Mouse (Mus musculus) liver, embryonic 12.5 days (tissue): ENCODE data around the gene Slc43a2. TPM values are rescaled to one million over a fixed set of nuclear protein-coding genes. Genes with fewer than 3 reads are reported as not detected.

Source experiments
- ATAC-seq: fragments of 200-750 bp; cut with Nextera tagmentation; 2 replicates; pipeline ENCODE4 v1.8.0; 2017; ENCODE audit warnings: moderate number of reproducible peaks, mild to moderate bottlenecking, moderate library complexity
- H3K27ac ChIP-seq: fragments of 300-500 bp; sonication (generic); 2 replicates; pipeline ENCODE4 v1.5.1; 2016; ENCODE audit warnings: mild to moderate bottlenecking
- H3K27me3 ChIP-seq: fragments of 300-500 bp; sonication (generic); replicated peaks from 2 replicates; pipeline ENCODE4 v1.6.1; 2016; ENCODE audit warnings: mild to moderate bottlenecking, moderate library complexity
- H3K36me3 ChIP-seq: fragments of 300-500 bp; sonication (generic); 2 replicates; pipeline ENCODE4 v1.6.1; 2016; ENCODE audit warnings: mild to moderate bottlenecking, moderate library complexity
- H3K4me1 ChIP-seq: fragments of 300-500 bp; sonication (generic); 2 replicates; pipeline ENCODE4 v1.6.1; 2016
- H3K4me2 ChIP-seq: fragments of 300-500 bp; sonication (generic); 2 replicates; pipeline ENCODE4 v1.6.1; 2016; ENCODE audit warnings: mild to moderate bottlenecking, moderate library complexity
- H3K4me3 ChIP-seq: fragments of 300-500 bp; sonication (generic); 2 replicates; pipeline ENCODE4 v1.5.1; 2016; ENCODE audit warnings: mild to moderate bottlenecking, moderate library complexity
- H3K9ac ChIP-seq: fragments of 300-500 bp; sonication (generic); 2 replicates; pipeline ENCODE4 v1.6.1; 2016; ENCODE audit warnings: mild to moderate bottlenecking, moderate library complexity
- H3K9me3 ChIP-seq: fragments of 300-500 bp; sonication (generic); replicated peaks from 2 replicates; pipeline ENCODE4 v1.6.1; 2016; ENCODE audit warnings: mild to moderate bottlenecking, moderate library complexity
- WGBS: fragments of 180-500 bp; shearing (Covaris S2); methylation state at CpG from one replicate; pipeline ENCODE4 v1.1.7; 2016; ENCODE audit not compliant: insufficient replicate concordance; 5-methylcytosine and 5-hydroxymethylcytosine counted together
- polyA plus RNA-seq: library from polyadenylated mRNA; unstranded; fragments of >200 nt; fragmentation: Nextera tagmentation; extraction: Ambion mirVana; gene quantifications from 2 replicates; pipeline ENCODE4 v1.2.1, GENCODE M21; 2016

The Slc43a2 gene
- polyA plus RNA-seq, 1 experiment from 2014 or later, result 5.9 TPM

DNA sequence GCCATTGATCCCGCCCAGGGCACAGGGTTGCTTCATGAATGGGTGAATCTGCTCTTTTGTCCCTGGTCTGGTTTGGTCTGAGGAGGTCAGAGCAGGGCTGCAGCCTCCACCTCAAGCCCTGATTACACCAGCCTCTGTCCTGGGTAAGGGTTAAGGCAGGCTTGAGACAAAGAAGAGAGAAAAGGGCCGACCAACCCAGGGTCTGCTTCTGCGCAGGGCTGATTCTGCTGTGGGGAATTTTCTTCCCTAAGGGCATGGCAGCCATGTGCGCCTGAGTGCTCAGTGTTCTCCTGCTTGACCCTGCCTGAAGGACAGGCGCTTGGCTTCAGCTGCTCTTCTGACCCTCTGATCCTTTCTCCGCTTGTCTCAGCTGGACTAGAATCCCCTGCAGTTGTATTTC is 25.6 kb downstream of the Slc43a2 start:
- no peak overlapping the region for H3K9ac ChIP-seq
- H3K4me3 ChIP-seq, result no peak overlapping the region
- no peaks in the 10 kb centered on the region for H3K27me3 ChIP-seq
- H3K27ac ChIP-seq, result no peak overlapping the region
- H3K4me2 ChIP-seq, result no peak overlapping the region
- H3K36me3 ChIP-seq, result peaks cover 13% of the 10 kb centered on the region; the same call in 1 of the 2 replicates
- peaks cover 4% of the 10 kb centered on the region; the same call in 1 of the 2 replicates for H3K9me3 ChIP-seq
- 81% methylated on average over 6 of the region's 6 CpGs for WGBS
- H3K4me1 ChIP-seq, result peaks cover 12% of the 10 kb centered on the region
- no peak for ATAC-seq

DNA sequence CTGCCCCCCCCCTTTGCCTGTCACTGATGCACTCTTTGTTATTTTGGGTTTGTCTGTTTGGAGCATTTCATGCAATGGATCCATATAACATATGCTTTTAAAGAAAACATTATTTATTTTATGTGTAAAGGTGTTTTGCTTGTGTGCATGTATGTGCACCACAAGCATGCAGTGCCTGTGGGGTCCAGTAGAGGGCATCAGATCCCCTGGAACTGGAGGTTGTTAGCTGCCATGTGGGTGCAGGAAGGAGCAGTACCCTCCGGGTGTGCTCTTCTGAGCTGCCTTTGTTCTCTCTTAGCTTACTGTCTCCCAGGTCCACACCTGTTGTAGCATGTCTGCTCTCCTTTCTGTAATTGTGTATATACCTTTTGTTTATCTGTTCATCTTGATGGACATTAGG is 26.6 kb downstream of the Slc43a2 start:
- H3K27ac ChIP-seq, result no peak overlapping the region
- no peak for ATAC-seq
- 85% methylated on average over 1 of the region's 1 CpGs for WGBS
- H3K36me3 ChIP-seq, result peaks cover 13% of the 10 kb centered on the region; the same call in 1 of the 2 replicates
- H3K9me3 ChIP-seq, result peaks cover 4% of the 10 kb centered on the region; the same call in 1 of the 2 replicates
- H3K4me3 ChIP-seq, result no peak overlapping the region
- no peaks in the 10 kb centered on the region for H3K27me3 ChIP-seq
- H3K4me2 ChIP-seq, result no peak overlapping the region
- no peak overlapping the region for H3K9ac ChIP-seq
- H3K4me1 ChIP-seq, result peaks cover 9% of the 10 kb centered on the region; the same call in 1 of the 2 replicates

DNA sequence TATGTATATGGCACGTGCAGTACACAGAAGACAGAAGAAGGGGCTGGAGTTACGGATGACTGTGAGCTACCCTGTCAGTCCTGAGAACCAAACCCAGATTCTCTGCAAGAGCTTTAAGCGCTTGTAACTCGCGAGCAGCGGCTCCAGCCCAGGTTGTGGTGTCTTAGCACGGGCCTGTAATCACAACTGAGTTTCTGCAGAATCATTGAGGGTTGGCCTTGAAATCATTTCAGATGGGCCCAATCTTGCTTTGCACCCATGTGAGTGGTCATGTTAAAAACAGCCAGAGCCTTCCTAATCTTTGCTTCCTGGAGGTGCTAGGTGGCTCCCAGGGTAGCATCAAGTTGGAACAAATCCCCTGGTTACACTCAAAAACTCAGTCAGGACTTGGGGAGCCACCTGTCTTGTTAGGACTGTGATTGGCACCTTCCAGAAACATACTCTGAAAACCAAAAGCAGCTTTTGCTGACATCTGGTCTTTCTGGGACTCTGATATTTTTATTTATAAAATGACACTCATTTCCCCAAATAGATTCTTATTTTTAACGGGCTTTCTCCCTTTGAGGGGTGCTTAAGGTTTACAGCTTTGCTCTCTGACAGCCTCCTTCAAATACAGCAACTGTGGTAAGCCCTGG is 28.5 kb downstream of the Slc43a2 start:
- H3K9me3 ChIP-seq, result peaks cover 4% of the 10 kb centered on the region; the same call in 1 of the 2 replicates
- H3K27ac ChIP-seq, result no peak overlapping the region
- WGBS, result 69% methylated on average over 8 of the region's 8 CpGs
- no peak for ATAC-seq
- no peak overlapping the region for H3K9ac ChIP-seq
- H3K36me3 ChIP-seq, result peaks cover 13% of the 10 kb centered on the region; the same call in 1 of the 2 replicates
- H3K4me2 ChIP-seq, result no peak overlapping the region
- peaks cover 23% of the 10 kb centered on the region for H3K4me1 ChIP-seq
- H3K27me3 ChIP-seq, result no peaks in the 10 kb centered on the region
- H3K4me3 ChIP-seq, result no peak overlapping the region

DNA sequence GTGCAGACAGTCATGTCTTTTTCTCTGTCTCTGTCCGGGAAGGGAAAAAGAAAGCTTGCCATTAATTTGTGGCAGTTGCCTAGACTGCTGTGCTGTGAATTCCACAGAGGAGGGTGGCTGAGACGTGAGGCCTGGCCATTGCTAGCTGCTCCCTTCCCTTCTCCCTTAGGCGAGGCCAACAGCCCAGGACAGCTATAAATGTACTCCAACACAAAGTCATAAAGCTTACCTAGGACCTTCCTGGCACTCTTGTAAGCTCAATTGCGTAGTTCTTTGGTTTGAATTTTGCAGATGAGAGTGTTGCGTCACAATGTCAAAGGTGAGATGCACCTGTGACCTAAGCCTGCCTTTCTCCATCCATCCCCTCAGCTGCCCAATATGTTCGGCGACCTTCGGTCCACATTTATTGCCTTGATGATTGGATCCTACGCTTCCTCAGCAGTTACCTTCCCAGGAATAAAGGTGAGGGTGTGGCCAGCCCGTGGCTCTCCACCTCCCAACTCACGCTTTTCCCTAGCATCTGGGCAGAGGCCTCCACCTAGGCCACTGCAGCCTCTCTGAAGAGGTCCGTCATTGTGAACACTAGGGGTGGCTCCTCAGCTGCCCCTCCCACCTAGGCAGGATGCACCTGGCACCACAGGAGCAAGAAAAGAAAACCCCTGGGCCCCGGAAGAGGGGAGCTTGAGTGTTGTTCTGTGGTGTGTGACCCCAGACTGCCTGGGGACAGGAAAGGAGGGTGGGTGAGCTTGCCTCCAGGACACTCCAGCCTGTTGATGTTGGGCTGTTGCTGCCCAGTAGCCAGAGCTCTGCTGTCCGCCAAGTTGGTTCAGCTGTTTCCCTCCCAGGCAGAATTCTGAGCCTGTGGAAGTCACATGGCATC is 29.3 kb downstream of the Slc43a2 start:
- Histone ChIP-seq H3K4me3 (no peak overlapping the region), H3K9me3 (peaks cover 4% of the 10 kb centered on the region; the same call in 1 of the 2 replicates), H3K27me3 (no peaks in the 10 kb centered on the region), H3K4me1 (peaks cover 31% of the 10 kb centered on the region), H3K4me2 (no peak overlapping the region), H3K27ac (no peak overlapping the region), H3K36me3 (peaks cover 13% of the 10 kb centered on the region; the same call in 1 of the 2 replicates), H3K9ac (no peak overlapping the region)
- 74% methylated on average over 14 of the region's 14 CpGs for WGBS
- ATAC-seq, result no peak

DNA sequence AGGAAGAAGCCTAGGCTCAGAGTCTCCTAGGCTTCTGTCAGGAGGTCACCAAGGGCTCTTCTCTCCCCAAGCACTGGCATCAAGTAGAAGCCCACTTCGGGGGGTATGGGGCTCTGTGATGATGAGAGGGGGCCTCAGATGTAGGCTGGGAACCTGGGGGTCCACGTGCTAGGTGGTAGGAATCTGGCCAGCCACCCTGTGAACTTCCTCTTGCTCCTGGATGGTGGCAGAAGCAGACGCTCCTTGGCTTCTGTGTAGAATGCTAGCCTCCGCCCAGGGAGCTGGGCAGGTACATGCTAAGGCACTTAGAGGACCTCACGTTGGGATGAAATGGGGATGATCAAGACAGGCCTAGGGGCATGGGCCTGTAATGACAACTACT is 29.9 kb downstream of the Slc43a2 start:
- Histone ChIP-seq H3K4me1 (peaks cover 37% of the 10 kb centered on the region), H3K27me3 (no peaks in the 10 kb centered on the region), H3K9ac (no peak overlapping the region), H3K9me3 (peaks cover 4% of the 10 kb centered on the region; the same call in 1 of the 2 replicates), H3K27ac (no peak overlapping the region), H3K4me3 (no peak overlapping the region), H3K4me2 (no peak overlapping the region), H3K36me3 (peaks cover 13% of the 10 kb centered on the region; the same call in 1 of the 2 replicates)
- 69% methylated on average over 5 of the region's 5 CpGs for WGBS
- ATAC-seq, result no peak

DNA sequence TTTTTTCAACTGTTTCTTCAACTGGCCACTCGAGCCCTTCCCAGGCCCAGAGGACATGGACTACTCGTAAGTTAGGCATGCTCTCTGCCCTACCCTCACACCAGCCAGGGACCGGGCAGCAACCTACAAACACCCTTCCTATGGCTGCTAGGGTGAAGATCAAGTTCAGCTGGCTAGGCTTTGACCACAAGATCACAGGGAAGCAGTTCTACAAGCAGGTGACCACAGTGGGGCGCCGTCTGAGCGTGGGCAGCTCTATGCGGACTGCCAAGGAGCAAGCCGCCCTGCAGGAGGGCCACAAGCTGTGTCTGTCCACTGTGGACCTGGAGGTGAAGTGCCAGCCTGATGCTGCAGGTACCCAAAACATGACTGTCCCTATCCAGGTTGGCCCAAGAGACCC is 31.3 kb downstream of the Slc43a2 start:
- 80% methylated on average over 8 of the region's 8 CpGs for WGBS
- H3K9ac ChIP-seq, result no peak overlapping the region
- peaks cover 8% of the 10 kb centered on the region; the same call in 1 of the 2 replicates for H3K36me3 ChIP-seq
- no peak overlapping the region for H3K27ac ChIP-seq
- H3K27me3 ChIP-seq, result no peaks in the 10 kb centered on the region
- H3K4me1 ChIP-seq, result peaks cover 48% of the 10 kb centered on the region
- no peak overlapping the region for H3K4me2 ChIP-seq
- H3K9me3 ChIP-seq, result peaks cover 4% of the 10 kb centered on the region; the same call in 1 of the 2 replicates
- no peak overlapping the region for H3K4me3 ChIP-seq
- ATAC-seq, result no peak; the same call in 1 of the 2 replicates

DNA sequence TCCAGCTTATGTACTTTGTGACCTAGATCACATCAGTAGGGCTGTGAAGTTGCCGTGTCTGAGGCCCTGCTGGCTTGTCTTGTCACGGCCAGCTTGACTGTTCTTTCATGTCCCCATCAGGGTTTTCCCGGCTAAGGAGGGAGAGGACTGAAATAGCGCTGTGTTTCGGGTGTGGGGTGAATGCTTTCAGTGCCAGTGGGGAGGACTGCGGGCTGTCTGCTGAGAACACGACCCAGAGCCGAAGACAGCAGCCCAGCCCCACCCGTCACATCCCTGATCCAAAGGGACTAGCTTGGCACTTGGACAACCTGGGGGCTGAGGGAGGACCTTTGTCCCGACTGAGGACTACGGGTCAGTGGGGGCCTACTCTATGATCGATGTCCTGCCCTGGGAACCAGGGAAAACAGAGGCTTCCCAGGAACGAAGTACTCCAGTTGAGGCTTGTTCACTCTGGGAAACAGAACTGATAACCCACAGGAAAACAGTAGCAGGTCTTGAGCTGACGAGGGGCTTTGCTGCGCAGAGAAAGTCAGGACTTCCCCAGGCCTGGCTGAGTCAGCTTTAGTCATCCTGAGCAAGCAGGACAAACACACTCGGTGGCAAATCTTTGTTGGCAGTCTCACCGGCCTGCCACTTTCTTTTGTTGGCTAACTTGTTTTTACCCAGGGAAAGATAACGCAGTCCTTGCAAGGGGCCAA is 32.5 kb downstream of the Slc43a2 start:
- H3K27ac ChIP-seq, result peak overlapping the region; percentile 59
- ATAC-seq, result peak; percentile 53
- 63% methylated on average over 18 of the region's 18 CpGs for WGBS
- H3K4me3 ChIP-seq, result no peak overlapping the region
- no peak overlapping the region for H3K4me2 ChIP-seq
- no peak overlapping the region for H3K9ac ChIP-seq
- no peaks in the 10 kb centered on the region for H3K9me3 ChIP-seq
- H3K27me3 ChIP-seq, result no peaks in the 10 kb centered on the region
- peaks cover 53% of the 10 kb centered on the region for H3K4me1 ChIP-seq
- H3K36me3 ChIP-seq, result no peaks in the 10 kb centered on the region

DNA sequence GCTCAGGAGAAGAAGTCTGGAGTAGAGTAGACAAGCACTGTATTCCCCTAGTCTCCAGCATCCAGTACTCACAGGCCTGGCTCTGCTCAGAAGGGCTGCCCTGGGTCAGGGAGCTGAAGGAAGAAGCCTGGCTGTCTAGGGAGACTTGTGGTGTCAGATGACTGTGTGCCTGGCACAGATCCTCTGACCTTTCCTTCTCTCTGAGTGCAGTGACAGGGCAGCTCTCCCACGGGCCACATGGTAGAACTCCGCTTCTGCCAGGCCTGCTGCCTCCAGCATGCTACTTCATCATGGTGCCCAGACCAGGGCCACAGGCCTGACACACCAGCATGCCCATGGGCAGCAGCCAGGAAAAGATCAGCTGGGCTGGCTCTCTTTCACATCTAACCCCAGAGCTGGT is 34.4 kb downstream of the Slc43a2 start:
- no peaks in the 10 kb centered on the region for H3K9me3 ChIP-seq
- ATAC-seq, result no peak
- no peak overlapping the region for H3K4me3 ChIP-seq
- 60% methylated on average over 2 of the region's 2 CpGs for WGBS
- no peaks in the 10 kb centered on the region for H3K36me3 ChIP-seq
- H3K4me2 ChIP-seq, result no peak overlapping the region
- H3K27ac ChIP-seq, result no peak overlapping the region
- no peaks in the 10 kb centered on the region for H3K27me3 ChIP-seq
- no peak overlapping the region for H3K9ac ChIP-seq
- peaks cover 54% of the 10 kb centered on the region for H3K4me1 ChIP-seq

DNA sequence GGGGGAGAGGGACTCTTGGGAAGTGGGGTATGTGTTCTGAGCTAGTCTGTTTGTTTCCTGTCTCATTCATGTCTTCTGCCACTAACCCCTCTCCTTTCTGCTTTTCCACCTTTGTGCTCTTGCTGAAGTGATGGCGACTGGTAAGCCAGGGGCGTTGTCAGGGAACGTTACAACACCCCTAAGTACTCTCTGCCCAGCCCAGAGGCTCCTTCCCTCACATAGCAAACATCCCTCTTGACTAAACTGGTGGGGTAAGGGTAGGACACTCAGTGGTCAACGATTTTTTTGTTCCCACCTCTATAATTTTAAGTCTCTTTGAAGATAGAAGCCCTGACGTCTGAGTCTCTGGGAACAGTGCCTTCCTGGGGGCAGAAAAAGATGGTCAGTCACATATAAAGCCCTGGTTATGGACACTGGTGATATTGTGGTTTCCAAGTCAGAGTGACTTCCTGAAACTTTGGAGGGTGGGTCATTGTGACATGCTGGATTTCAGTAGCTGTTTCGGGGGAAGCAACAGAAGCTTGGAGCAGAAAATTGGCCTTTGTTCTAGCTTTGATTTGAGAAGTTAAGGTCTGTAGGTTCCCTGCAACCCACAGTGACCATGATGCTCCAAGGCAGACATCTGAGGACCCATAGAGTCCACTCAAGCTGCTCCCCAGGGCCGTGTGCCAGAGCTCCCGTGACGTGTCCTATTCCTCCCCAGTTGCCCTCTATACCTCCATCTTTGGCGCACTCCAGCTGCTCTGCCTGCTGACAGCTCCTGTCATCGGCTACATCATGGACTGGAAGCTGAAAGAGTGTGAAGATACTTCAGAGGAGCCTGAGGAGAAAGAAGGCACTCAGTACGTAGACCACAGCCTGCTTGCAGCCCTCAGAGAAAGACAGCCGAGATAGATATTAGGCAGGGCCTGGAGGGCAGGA is 35.0 kb downstream of the Slc43a2 start:
- H3K27me3 ChIP-seq, result no peaks in the 10 kb centered on the region
- no peaks in the 10 kb centered on the region for H3K9me3 ChIP-seq
- no peak overlapping the region for H3K27ac ChIP-seq
- H3K9ac ChIP-seq, result no peak overlapping the region
- H3K36me3 ChIP-seq, result no peaks in the 10 kb centered on the region
- H3K4me2 ChIP-seq, result no peak overlapping the region
- peaks cover 52% of the 10 kb centered on the region for H3K4me1 ChIP-seq
- WGBS, result 63% methylated on average over 13 of the region's 13 CpGs
- no peak for ATAC-seq
- H3K4me3 ChIP-seq, result no peak overlapping the region

DNA sequence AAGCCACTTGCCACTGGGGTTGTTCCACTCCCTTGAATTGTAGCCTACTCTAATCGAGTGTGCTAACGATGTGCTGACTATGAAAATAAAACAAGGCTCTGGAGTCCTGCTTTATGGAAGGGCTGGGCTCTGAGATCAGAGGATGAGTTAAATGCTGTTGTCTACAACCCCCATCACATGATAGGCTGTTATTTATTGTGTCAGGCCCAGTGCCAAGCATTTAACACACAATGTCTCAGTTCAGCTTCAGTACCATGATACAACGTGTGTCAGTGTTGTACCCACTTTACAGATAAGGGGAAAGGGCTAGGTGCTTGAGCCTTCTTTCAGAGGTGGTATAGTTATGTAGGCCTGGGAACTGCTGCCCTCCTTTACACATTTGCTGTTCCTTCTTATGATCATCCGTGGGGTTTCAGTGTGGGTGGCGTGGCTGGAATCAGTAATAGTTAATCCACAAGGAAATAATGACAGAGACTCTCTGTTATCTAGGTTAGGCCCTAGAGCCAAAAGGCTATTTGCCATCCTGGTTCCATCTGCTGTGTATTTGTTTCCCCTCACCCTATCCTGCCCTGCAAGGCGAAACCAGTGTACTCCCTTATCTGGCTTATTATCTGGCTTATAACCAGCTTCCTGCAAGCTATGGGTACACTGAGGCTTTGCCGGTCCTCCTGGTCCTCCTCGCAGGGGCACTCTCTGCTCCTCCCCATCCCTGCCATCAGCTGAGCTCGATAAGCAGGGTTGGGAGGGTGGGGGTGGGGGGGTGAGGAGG is 36.0 kb downstream of the Slc43a2 start:
- 27% methylated on average over 9 of the region's 9 CpGs for WGBS
- Histone ChIP-seq H3K36me3 (no peaks in the 10 kb centered on the region), H3K4me1 (peaks cover 60% of the 10 kb centered on the region), H3K4me3 (no peak overlapping the region), H3K27me3 (no peaks in the 10 kb centered on the region), H3K9ac (no peak overlapping the region), H3K9me3 (no peaks in the 10 kb centered on the region), H3K4me2 (no peak overlapping the region), H3K27ac (no peak overlapping the region)
- no peak for ATAC-seq
